Mouse (Mus musculus): ENCODE measurements at regions not wholly inside any gene's neighbourhood (a gene's known extent, or its start where the extent isn't known, plus 50 kb on each side); places are given as distances from the start of the nearest gene placed in this dataset.

DNA sequence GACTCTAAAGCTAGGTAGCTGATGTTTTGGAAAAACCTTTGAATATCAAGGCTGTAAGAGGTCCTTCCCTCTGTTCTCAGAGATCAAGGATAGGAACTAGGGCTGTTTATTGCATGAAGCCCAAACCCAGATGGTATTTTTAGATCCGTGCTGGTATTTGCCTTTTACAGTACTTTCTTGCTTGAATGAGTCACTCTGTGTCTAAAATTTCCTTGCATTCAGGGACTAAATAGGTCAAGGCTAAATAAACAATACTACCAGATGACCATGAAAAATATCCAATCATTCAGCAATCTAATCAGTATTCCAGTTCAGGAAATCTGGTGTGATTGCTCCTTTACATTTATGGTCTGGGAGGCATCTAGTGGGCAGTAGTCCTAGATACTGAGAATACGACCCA is 243.6 kb downstream of the Btg1 start:
- Histone ChIP-seq H3K4me3 (ENCODE audit: low read length) (no peak overlapping the region), H3K27ac (ENCODE audit: low read depth, low read length) (no peak overlapping the region), H3K9me3 (ENCODE audit: control insufficient read depth, low read length) (no peaks in the 10 kb centered on the region), H3K36me3 (ENCODE audit: control insufficient read depth, insufficient read depth, low read length) (no peaks in the 10 kb centered on the region), H3K9ac (ENCODE audit: low read depth, low read length) (no peak overlapping the region), H3K27me3 (replicated peaks; ENCODE audit: control insufficient read depth, insufficient read depth, low read length) (no peaks in the 10 kb centered on the region), H3K4me1 (ENCODE audit: control insufficient read depth, insufficient read depth, low read depth, low read length) (no peaks in the 10 kb centered on the region), H3K4me2 (ENCODE audit: low read length) (no peak overlapping the region)
- 82% methylated on average over 2 of the region's 2 CpGs for WGBS
- ATAC-seq: no peak

DNA sequence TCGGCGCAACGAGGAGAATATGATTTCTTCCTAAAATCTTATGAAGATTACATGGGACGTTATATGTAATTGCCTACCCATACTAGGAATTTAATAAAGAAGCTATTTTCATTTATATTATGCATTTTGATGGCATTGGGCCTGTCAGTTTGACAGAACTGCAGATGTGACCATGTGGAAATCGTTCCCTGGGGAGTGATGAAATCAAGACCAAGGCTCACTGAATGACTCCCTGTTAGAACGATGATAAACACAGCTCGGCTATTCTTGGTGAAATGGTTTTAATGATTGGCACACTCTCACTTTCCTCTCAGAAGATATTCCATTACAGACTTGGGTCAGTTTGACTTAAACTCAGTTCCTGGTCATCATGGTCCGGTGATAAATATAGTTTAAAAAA is 246.4 kb downstream of the Btg1 start:
- no peak for ATAC-seq
- H3K4me2 ChIP-seq (ENCODE audit: low read length): no peak overlapping the region
- H3K4me1 ChIP-seq (ENCODE audit: control insufficient read depth, insufficient read depth, low read depth, low read length): no peaks in the 10 kb centered on the region
- WGBS: 71% methylated on average over 8 of the region's 8 CpGs
- H3K27me3 ChIP-seq (replicated peaks; ENCODE audit: control insufficient read depth, insufficient read depth, low read length): no peaks in the 10 kb centered on the region
- H3K27ac ChIP-seq (ENCODE audit: low read depth, low read length): no peak overlapping the region
- H3K4me3 ChIP-seq (ENCODE audit: low read length): no peak overlapping the region
- H3K9me3 ChIP-seq (ENCODE audit: control insufficient read depth, low read length): no peaks in the 10 kb centered on the region
- H3K9ac ChIP-seq (ENCODE audit: low read depth, low read length): no peak overlapping the region
- H3K36me3 ChIP-seq (ENCODE audit: control insufficient read depth, insufficient read depth, low read length): no peaks in the 10 kb centered on the region

DNA sequence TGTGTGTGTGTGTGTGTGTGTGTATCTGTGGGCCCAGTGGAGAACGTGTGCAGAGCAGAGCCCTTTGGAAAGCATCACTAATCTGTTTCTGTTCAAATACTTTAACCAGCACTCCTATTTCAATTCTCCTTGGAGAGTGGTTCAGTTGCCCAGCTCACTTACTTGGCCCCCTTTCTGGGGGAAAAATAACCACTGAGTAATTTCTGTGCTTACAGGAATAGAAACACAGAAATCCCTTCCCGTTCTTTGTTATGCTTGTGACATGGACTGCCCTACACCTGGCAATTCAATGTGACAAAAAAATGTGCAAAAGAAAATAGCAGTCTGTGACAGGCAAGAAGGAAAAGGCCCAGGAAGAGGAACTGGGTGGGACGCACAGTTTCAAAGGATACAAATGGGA is 249.7 kb downstream of the Btg1 start:
- WGBS: 73% methylated on average over 3 of the region's 3 CpGs
- ATAC-seq: no peak
- no peaks in the 10 kb centered on the region for H3K36me3 ChIP-seq (ENCODE audit: control insufficient read depth, insufficient read depth, low read length)

DNA sequence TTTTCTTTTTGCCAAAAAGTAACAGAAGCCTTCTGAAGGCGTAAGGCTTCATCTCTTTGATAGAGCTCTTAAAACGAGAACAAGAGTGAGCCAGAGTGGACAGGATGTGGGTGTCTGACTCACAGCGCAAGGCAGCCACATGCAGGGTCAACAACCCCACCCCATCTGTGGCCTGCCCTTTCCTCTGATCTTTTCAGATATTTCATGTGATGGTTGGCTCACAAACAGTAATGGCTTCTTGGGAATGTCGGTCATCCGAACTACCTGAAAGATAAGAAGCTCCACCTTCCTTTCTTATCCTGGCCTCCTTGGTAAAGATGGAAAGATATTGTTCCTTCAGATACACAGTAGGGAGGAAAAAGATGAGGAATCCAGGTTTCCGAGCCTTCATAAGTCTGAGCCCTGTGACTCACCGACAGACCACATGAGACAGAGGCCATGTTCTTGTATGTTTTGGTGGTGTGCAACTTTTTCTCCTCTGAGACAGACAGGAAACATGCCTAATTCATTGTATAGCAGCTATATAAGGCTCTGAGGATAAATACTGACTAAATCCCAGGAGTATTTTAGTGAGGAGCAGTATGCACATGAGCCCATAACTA is 254.9 kb downstream of the Btg1 start:
- Histone ChIP-seq H3K4me3 (ENCODE audit: low read length) (no peak overlapping the region), H3K36me3 (ENCODE audit: control insufficient read depth, insufficient read depth, low read length) (no peaks in the 10 kb centered on the region), H3K4me1 (ENCODE audit: control insufficient read depth, insufficient read depth, low read depth, low read length) (no peaks in the 10 kb centered on the region), H3K27ac (ENCODE audit: low read depth, low read length) (no peak overlapping the region), H3K9me3 (ENCODE audit: control insufficient read depth, low read length) (no peaks in the 10 kb centered on the region), H3K9ac (ENCODE audit: low read depth, low read length) (no peak overlapping the region), H3K4me2 (ENCODE audit: low read length) (no peak overlapping the region), H3K27me3 (replicated peaks; ENCODE audit: control insufficient read depth, insufficient read depth, low read length) (no peaks in the 10 kb centered on the region)
- WGBS: 86% methylated on average over 7 of the region's 7 CpGs
- ATAC-seq: no peak

More for the DNA sequence above, 249.7 kb downstream of the Btg1 start:
- Histone ChIP-seq H3K4me3 (ENCODE audit: low read length) (no peak overlapping the region), H3K9ac (ENCODE audit: low read depth, low read length) (no peak overlapping the region), H3K27me3 (replicated peaks; ENCODE audit: control insufficient read depth, insufficient read depth, low read length) (no peaks in the 10 kb centered on the region), H3K4me1 (ENCODE audit: control insufficient read depth, insufficient read depth, low read depth, low read length) (no peaks in the 10 kb centered on the region), H3K27ac (ENCODE audit: low read depth, low read length) (no peak overlapping the region), H3K9me3 (ENCODE audit: control insufficient read depth, low read length) (no peaks in the 10 kb centered on the region), H3K4me2 (ENCODE audit: low read length) (no peak overlapping the region)

DNA sequence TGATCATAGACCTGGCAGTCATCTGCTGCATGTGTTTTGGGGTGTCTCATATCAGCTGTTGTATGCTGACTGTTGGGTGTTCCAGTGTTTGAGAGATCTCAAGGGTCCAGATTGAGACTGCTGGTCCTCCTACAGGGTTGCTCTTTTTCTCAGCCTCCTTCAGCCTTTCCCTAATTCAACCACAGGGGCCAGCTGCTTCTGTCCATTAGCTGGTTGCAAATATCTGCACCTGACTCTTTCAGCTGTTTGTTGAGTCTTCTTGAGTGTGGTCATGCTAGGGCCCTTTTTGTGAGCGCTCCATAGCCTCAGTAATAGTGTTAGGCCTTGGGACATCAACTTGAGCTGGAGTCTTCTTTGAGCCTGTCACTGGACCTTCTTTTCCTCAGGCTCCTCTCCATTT is 257.8 kb downstream of the Btg1 start:
- no peak overlapping the region for H3K4me2 ChIP-seq (ENCODE audit: low read length)
- WGBS: 100% methylated on average over 1 of the region's 1 CpGs
- no peak overlapping the region for H3K4me3 ChIP-seq (ENCODE audit: low read length)
- H3K27me3 ChIP-seq (replicated peaks; ENCODE audit: control insufficient read depth, insufficient read depth, low read length): no peaks in the 10 kb centered on the region
- H3K27ac ChIP-seq (ENCODE audit: low read depth, low read length): no peak overlapping the region
- no peak for ATAC-seq
- no peaks in the 10 kb centered on the region for H3K36me3 ChIP-seq (ENCODE audit: control insufficient read depth, insufficient read depth, low read length)
- no peaks in the 10 kb centered on the region for H3K9me3 ChIP-seq (ENCODE audit: control insufficient read depth, low read length)
- no peaks in the 10 kb centered on the region for H3K4me1 ChIP-seq (ENCODE audit: control insufficient read depth, insufficient read depth, low read depth, low read length)
- H3K9ac ChIP-seq (ENCODE audit: low read depth, low read length): no peak overlapping the region

DNA sequence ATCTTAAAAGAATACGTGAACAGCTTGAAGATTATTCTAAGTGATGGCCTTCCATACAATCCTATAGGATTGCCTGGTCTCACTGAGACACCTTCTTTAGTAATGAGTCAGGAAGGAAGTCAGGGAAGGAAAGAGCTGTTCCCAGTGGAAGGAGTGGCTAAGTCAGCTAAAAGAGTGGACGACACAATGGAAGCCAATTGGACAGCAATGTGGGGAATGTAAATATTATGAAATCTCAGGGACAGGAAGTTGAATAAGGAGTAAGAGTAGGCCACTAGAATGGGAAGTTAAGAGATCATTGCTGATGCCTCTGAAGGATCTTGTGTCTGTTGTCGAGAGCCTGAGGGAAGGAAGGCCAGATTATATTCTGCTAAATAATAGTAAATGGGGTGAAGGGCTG is 258.9 kb downstream of the Btg1 start:
- Histone ChIP-seq H3K27ac (ENCODE audit: low read depth, low read length) (no peak overlapping the region), H3K27me3 (replicated peaks; ENCODE audit: control insufficient read depth, insufficient read depth, low read length) (no peaks in the 10 kb centered on the region), H3K4me1 (ENCODE audit: control insufficient read depth, insufficient read depth, low read depth, low read length) (no peaks in the 10 kb centered on the region), H3K9me3 (ENCODE audit: control insufficient read depth, low read length) (no peaks in the 10 kb centered on the region), H3K4me2 (ENCODE audit: low read length) (no peak overlapping the region), H3K4me3 (ENCODE audit: low read length) (no peak overlapping the region), H3K36me3 (ENCODE audit: control insufficient read depth, insufficient read depth, low read length) (no peaks in the 10 kb centered on the region), H3K9ac (ENCODE audit: low read depth, low read length) (no peak overlapping the region)
- ATAC-seq: no peak
- 84% methylated on average over 3 of the region's 3 CpGs for WGBS

DNA sequence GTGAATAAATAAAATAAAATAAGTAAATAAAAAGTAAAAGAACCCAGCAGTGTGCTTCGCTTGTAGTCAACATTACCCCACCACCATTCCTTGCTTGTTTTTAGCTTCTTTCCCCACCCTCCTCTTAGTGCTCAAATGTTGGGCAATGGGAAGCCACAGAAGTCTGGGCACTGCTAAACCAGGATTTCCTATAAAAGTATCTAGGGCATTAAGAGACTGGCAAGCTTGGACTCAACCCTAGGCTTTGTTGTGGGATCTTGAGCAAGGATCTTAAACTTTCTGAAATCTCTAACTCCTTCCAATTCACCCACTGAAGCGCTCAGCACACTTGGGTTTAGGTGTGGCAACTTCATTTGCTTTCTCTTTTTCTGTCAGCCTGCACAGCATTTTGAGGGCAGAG is 262.6 kb downstream of the Btg1 start:
- Histone ChIP-seq H3K9me3 (ENCODE audit: control insufficient read depth, low read length) (no peaks in the 10 kb centered on the region), H3K36me3 (ENCODE audit: control insufficient read depth, insufficient read depth, low read length) (no peaks in the 10 kb centered on the region), H3K4me1 (ENCODE audit: control insufficient read depth, insufficient read depth, low read depth, low read length) (no peaks in the 10 kb centered on the region), H3K27ac (ENCODE audit: low read depth, low read length) (no peak overlapping the region), H3K27me3 (replicated peaks; ENCODE audit: control insufficient read depth, insufficient read depth, low read length) (no peaks in the 10 kb centered on the region), H3K4me2 (ENCODE audit: low read length) (no peak overlapping the region), H3K9ac (ENCODE audit: low read depth, low read length) (no peak overlapping the region), H3K4me3 (ENCODE audit: low read length) (no peak overlapping the region)
- WGBS: 97% methylated on average over 2 of the region's 2 CpGs
- ATAC-seq: no peak

DNA sequence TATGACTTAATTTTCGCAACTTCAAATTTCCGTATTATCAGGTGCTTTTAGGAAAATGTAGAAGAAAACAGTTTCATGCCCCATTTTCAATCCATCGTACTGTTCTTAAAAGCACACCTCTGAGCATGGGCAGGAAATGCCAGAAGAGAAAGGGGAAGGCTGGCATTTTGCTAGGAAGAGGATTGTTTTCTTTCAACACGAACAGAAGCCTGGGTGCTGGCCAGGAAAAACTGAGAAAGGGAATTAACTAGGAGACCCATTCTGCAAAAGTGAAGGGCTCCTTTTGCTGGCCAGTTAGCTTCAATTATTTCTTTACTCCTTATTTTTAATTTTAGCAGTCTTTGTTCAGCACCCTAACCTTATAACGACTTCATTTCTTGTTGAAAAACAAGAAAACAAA is 264.0 kb downstream of the Btg1 start:
- Histone ChIP-seq H3K9me3 (ENCODE audit: control insufficient read depth, low read length) (no peaks in the 10 kb centered on the region), H3K36me3 (ENCODE audit: control insufficient read depth, insufficient read depth, low read length) (no peaks in the 10 kb centered on the region), H3K4me1 (ENCODE audit: control insufficient read depth, insufficient read depth, low read depth, low read length) (no peaks in the 10 kb centered on the region), H3K27me3 (replicated peaks; ENCODE audit: control insufficient read depth, insufficient read depth, low read length) (no peaks in the 10 kb centered on the region), H3K4me3 (ENCODE audit: low read length) (no peak overlapping the region), H3K9ac (ENCODE audit: low read depth, low read length) (no peak overlapping the region), H3K27ac (ENCODE audit: low read depth, low read length) (no peak overlapping the region), H3K4me2 (ENCODE audit: low read length) (no peak overlapping the region)
- WGBS: 65% methylated on average over 5 of the region's 5 CpGs
- ATAC-seq: no peak

DNA sequence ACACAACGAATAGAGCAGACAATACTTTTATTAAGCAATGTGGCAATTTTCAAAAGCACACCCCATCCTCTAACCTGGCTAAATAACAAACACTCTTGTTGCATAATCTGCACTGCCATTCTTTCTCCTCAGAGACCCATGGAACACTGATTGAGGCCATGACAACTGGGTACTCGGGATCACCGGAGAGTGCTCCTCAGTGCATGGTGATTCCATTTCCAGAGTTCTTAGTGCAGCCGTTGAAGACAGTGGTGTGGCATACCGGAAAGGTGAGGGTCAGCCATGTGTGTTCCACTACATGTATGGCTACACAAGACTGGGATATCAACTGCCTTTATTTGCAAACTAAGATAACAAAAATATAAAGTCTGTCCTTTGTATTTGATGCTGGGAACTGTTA is 264.4 kb downstream of the Btg1 start:
- no peak overlapping the region for H3K27ac ChIP-seq (ENCODE audit: low read depth, low read length)
- 69% methylated on average over 5 of the region's 5 CpGs for WGBS
- H3K4me2 ChIP-seq (ENCODE audit: low read length): no peak overlapping the region

DNA sequence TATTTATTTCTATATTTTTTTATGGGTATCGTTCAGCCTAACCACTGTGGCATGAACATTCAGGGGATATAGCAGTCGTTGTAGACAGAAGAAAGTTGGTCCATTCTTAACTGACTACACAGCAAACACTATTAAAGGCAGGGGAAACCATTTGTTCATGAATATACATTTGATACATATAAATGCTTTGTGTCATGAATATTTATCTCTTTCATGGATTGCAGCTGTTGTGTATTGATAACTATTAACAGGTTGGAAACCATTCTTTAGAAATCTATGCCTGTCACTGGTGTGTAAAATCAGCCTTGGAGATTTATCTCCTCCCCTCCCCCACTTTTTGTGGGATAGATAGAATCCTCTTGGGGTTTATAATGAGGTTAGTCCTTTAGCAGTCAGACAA is 264.9 kb downstream of the Btg1 start:
- H3K27ac ChIP-seq (ENCODE audit: low read depth, low read length): no peak overlapping the region
- WGBS: 58% methylated on average over 2 of the region's 2 CpGs
- no peaks in the 10 kb centered on the region for H3K4me1 ChIP-seq (ENCODE audit: control insufficient read depth, insufficient read depth, low read depth, low read length)

More for the DNA sequence above, 264.4 kb downstream of the Btg1 start:
- Histone ChIP-seq H3K27me3 (replicated peaks; ENCODE audit: control insufficient read depth, insufficient read depth, low read length) (no peaks in the 10 kb centered on the region), H3K36me3 (ENCODE audit: control insufficient read depth, insufficient read depth, low read length) (no peaks in the 10 kb centered on the region), H3K9ac (ENCODE audit: low read depth, low read length) (no peak overlapping the region), H3K4me1 (ENCODE audit: control insufficient read depth, insufficient read depth, low read depth, low read length) (no peaks in the 10 kb centered on the region), H3K4me3 (ENCODE audit: low read length) (no peak overlapping the region), H3K9me3 (ENCODE audit: control insufficient read depth, low read length) (no peaks in the 10 kb centered on the region)
- ATAC-seq: no peak

More for the DNA sequence above, 264.9 kb downstream of the Btg1 start:
- Histone ChIP-seq H3K4me3 (ENCODE audit: low read length) (no peak overlapping the region), H3K9ac (ENCODE audit: low read depth, low read length) (no peak overlapping the region), H3K27me3 (replicated peaks; ENCODE audit: control insufficient read depth, insufficient read depth, low read length) (no peaks in the 10 kb centered on the region), H3K9me3 (ENCODE audit: control insufficient read depth, low read length) (no peaks in the 10 kb centered on the region), H3K4me2 (ENCODE audit: low read length) (no peak overlapping the region), H3K36me3 (ENCODE audit: control insufficient read depth, insufficient read depth, low read length) (no peaks in the 10 kb centered on the region)
- ATAC-seq: no peak

All from hindbrain, embryonic 16.5 days (tissue).